Mouse (Mus musculus): Measurements from ENCODE around the gene Plod2. TPM values are rescaled to one million over a fixed set of nuclear protein-coding genes. Genes with fewer than 3 reads are reported as not detected.

The Plod2 gene
- polyA plus RNA-seq, 1 experiment from 2014 or later, result 11.6 TPM

DNA sequence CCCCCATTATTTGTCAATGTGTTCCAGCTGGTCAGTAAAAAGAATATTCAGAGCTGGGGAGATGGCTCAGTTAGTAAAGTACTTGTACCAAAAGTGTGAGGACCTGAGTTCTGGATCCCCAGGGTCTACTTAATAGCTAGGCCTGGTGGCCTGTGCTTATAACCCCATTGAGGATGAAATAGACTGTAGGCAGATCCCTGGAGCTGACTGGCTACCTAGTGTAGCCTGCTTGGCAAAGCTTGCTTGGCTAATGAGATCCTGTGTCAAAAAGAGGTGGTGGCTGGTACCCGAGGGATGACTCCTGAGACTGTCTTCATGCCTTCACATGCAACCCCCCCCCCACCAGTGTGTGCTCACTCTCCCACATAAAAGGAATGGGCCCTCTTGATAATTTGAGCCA lies 2.1 kb downstream of the Plod2 start:
- Histone ChIP-seq H3K27me3 (replicated peaks; ENCODE audit: control insufficient read depth, insufficient read depth, low read length) (no peaks in the 10 kb centered on the region), H3K27ac (ENCODE audit: low read depth, low read length) (no peak overlapping the region), H3K4me3 (ENCODE audit: low read depth, low read length) (no peak overlapping the region), H3K4me1 (replicated peaks; ENCODE audit: control insufficient read depth, insufficient read depth, low read length) (no peaks in the 10 kb centered on the region), H3K4me2 (replicated peaks; ENCODE audit: low read depth) (no peak overlapping the region), H3K9me3 (ENCODE audit: control insufficient read depth) (no peaks in the 10 kb centered on the region), H3K9ac (ENCODE audit: low read depth, low read length) (no peak overlapping the region), H3K36me3 (ENCODE audit: control insufficient read depth, insufficient read depth) (0 out of 2 replicates have a peak, but pooled peaks cover 3% of the 10 kb centered on the region)
- no peak for ATAC-seq
- TF ChIP-seq CTCF (IDR thresholded peaks at IDR 0.05; ENCODE audit: low read depth), result no peak
- 92% methylated on average over 1 of the region's 1 CpGs for WGBS

DNA sequence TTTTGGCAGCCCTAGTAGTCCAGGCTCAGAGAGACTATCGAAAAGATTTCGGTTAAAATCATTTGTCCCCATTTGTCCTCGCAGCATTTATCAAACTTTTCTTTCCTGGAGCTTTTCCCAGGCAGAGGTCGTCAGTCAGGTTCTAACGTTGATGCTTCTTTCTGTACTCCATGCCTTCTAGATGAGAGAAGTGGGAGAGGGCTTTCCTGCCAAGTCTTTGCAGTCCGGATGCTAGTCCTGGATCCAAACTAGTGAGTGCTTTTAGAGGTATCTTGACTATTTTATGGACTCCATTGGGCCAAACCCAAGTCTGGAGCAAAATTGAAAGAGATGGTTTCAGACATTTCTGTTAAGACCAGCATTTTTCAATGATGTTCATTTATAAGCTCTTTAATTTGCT lies 3.0 kb downstream of the Plod2 start:
- no peak overlapping the region for H3K4me2 ChIP-seq (replicated peaks; ENCODE audit: low read depth)
- no peaks in the 10 kb centered on the region for H3K4me1 ChIP-seq (replicated peaks; ENCODE audit: control insufficient read depth, insufficient read depth, low read length)
- no peaks in the 10 kb centered on the region for H3K27me3 ChIP-seq (replicated peaks; ENCODE audit: control insufficient read depth, insufficient read depth, low read length)
- H3K9ac ChIP-seq (ENCODE audit: low read depth, low read length), result no peak overlapping the region
- no peak overlapping the region for H3K4me3 ChIP-seq (ENCODE audit: low read depth, low read length)
- ATAC-seq, result no peak
- no peak overlapping the region for H3K27ac ChIP-seq (ENCODE audit: low read depth, low read length)
- 69% methylated on average over 6 of the region's 6 CpGs for WGBS
- 0 out of 2 replicates have a peak, but pooled peaks cover 3% of the 10 kb centered on the region for H3K36me3 ChIP-seq (ENCODE audit: control insufficient read depth, insufficient read depth)
- H3K9me3 ChIP-seq (ENCODE audit: control insufficient read depth), result no peaks in the 10 kb centered on the region
- no peak for TF ChIP-seq CTCF (IDR thresholded peaks at IDR 0.05; ENCODE audit: low read depth)

GRCm38 (mm10) chr9:92546446-92546845 lies 4.4 kb downstream of the Plod2 start:
- no peak overlapping the region for H3K4me3 ChIP-seq (ENCODE audit: low read depth, low read length)
- no peaks in the 10 kb centered on the region for H3K9me3 ChIP-seq (ENCODE audit: control insufficient read depth)
- H3K4me2 ChIP-seq (replicated peaks; ENCODE audit: low read depth), result no peak overlapping the region
- 77% methylated on average over 8 of the region's 8 CpGs for WGBS
- no peak overlapping the region for H3K27ac ChIP-seq (ENCODE audit: low read depth, low read length)
- ATAC-seq, result no peak
- H3K4me1 ChIP-seq (replicated peaks; ENCODE audit: control insufficient read depth, insufficient read depth, low read length), result no peaks in the 10 kb centered on the region
- 0 out of 2 replicates have a peak, but pooled peaks cover 3% of the 10 kb centered on the region for H3K36me3 ChIP-seq (ENCODE audit: control insufficient read depth, insufficient read depth)
- H3K27me3 ChIP-seq (replicated peaks; ENCODE audit: control insufficient read depth, insufficient read depth, low read length), result no peaks in the 10 kb centered on the region
- no peak for TF ChIP-seq CTCF (IDR thresholded peaks at IDR 0.05; ENCODE audit: low read depth)
- no peak overlapping the region for H3K9ac ChIP-seq (ENCODE audit: low read depth, low read length)

- H3K36me3 ChIP-seq (ENCODE audit: control insufficient read depth, insufficient read depth), result 0 out of 2 replicates have a peak, but pooled peaks cover 3% of the 10 kb centered on the region
- H3K9ac ChIP-seq (ENCODE audit: low read depth, low read length), result no peak overlapping the region
- WGBS, result 73% methylated on average over 2 of the region's 2 CpGs
- H3K4me3 ChIP-seq (ENCODE audit: low read depth, low read length), result no peak overlapping the region
- ATAC-seq, result no peak
- no peak overlapping the region for H3K4me2 ChIP-seq (replicated peaks; ENCODE audit: low read depth)
- TF ChIP-seq CTCF (IDR thresholded peaks at IDR 0.05; ENCODE audit: low read depth), result no peak
- no peaks in the 10 kb centered on the region for H3K9me3 ChIP-seq (ENCODE audit: control insufficient read depth)
- no peaks in the 10 kb centered on the region for H3K27me3 ChIP-seq (replicated peaks; ENCODE audit: control insufficient read depth, insufficient read depth, low read length)
- H3K27ac ChIP-seq (ENCODE audit: low read depth, low read length), result no peak overlapping the region
- no peaks in the 10 kb centered on the region for H3K4me1 ChIP-seq (replicated peaks; ENCODE audit: control insufficient read depth, insufficient read depth, low read length)
Observed at GRCm38 (mm10) chr9:92547106-92547505, 5.1 kb downstream of the Plod2 start.

DNA sequence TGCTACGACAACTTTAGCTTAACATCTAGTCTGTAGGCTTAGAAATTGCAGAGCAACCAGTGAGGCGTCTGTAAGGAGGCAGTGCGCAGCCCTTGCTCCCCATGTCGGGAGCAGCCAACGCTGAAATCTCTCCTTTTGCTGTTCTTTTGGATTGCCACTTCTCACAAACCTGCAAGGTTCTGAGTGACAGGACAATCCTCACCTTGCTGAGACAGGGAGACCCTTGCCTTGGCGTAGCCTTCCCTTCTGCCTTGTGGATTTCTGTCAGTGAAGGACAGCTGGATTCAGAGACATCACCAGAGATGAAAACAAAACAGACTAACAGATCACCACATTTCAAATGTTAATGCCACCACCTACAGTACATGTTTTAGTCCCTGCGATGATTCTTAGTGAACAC lies 5.8 kb downstream of the Plod2 start:
- H3K9me3 ChIP-seq (ENCODE audit: control insufficient read depth), result no peaks in the 10 kb centered on the region
- 0 out of 2 replicates have a peak, but pooled peaks cover 3% of the 10 kb centered on the region for H3K36me3 ChIP-seq (ENCODE audit: control insufficient read depth, insufficient read depth)
- no peak overlapping the region for H3K9ac ChIP-seq (ENCODE audit: low read depth, low read length)
- WGBS, result 95% methylated on average over 7 of the region's 7 CpGs
- H3K27me3 ChIP-seq (replicated peaks; ENCODE audit: control insufficient read depth, insufficient read depth, low read length), result no peaks in the 10 kb centered on the region
- no peak overlapping the region for H3K4me2 ChIP-seq (replicated peaks; ENCODE audit: low read depth)
- no peaks in the 10 kb centered on the region for H3K4me1 ChIP-seq (replicated peaks; ENCODE audit: control insufficient read depth, insufficient read depth, low read length)
- H3K4me3 ChIP-seq (ENCODE audit: low read depth, low read length), result no peak overlapping the region
- ATAC-seq, result no peak
- H3K27ac ChIP-seq (ENCODE audit: low read depth, low read length), result no peak overlapping the region
- TF ChIP-seq CTCF (IDR thresholded peaks at IDR 0.05; ENCODE audit: low read depth), result no peak

- TF ChIP-seq CTCF (IDR thresholded peaks at IDR 0.05; ENCODE audit: low read depth), result no peak
- Histone ChIP-seq H3K4me2 (replicated peaks; ENCODE audit: low read depth) (no peak overlapping the region), H3K9ac (ENCODE audit: low read depth, low read length) (no peak overlapping the region), H3K9me3 (ENCODE audit: control insufficient read depth) (no peaks in the 10 kb centered on the region), H3K27me3 (replicated peaks; ENCODE audit: control insufficient read depth, insufficient read depth, low read length) (no peaks in the 10 kb centered on the region), H3K4me1 (replicated peaks; ENCODE audit: control insufficient read depth, insufficient read depth, low read length) (no peaks in the 10 kb centered on the region), H3K27ac (ENCODE audit: low read depth, low read length) (no peak overlapping the region), H3K36me3 (ENCODE audit: control insufficient read depth, insufficient read depth) (0 out of 2 replicates have a peak, but pooled peaks cover 3% of the 10 kb centered on the region), H3K4me3 (ENCODE audit: low read depth, low read length) (no peak overlapping the region)
- WGBS, result 70% methylated on average over 9 of the region's 9 CpGs
- ATAC-seq, result no peak
Observed at GRCm38 (mm10) chr9:92548603-92549002, 6.6 kb downstream of the Plod2 start.

Measured in intestine, postnatal 0 days (tissue).